Mouse (Mus musculus) monocyte, adult 2 months (primary cell): ENCODE data around the gene Adamts12.

Experiments
- DNase-seq, 2 experiments: peaks; one replicate each; pipeline ENCODE4 v3.0.0; 2022; ENCODE audit warnings: low spot score in 2 of 2, low read depth in 1 of 2

Gene Adamts12

DNA sequence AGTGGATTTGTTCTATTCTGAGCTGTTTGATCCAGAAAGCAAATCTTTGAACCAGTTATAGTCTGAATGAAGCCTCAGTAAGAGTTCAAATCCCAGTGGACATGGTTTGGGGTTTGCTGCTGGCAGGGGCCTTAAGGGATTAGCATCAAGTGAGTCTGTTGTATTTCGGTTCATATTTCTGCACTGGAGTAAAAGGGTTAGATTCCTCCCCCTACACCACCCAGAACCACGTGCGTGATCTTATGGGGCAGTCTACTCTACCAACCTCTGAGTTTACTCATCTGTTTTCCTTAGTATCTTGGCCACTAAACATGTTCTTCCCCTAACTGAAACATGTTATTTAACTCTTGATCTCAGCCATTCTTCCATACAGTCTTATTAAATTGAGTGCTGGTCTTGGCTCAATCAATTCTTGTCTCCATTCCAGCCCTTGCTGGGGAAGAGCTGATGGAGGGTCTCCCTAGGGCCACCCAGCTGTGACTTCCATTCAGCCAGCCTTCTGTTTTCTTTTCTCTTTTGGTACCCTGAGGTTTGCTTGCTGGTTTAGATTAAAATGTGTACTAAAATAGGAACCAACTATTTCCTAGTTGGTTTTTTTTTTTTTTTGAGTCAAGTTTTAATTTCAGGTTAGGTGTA lies 11.3 kb downstream of the Adamts12 start:
- no peak for DNase-seq

DNA sequence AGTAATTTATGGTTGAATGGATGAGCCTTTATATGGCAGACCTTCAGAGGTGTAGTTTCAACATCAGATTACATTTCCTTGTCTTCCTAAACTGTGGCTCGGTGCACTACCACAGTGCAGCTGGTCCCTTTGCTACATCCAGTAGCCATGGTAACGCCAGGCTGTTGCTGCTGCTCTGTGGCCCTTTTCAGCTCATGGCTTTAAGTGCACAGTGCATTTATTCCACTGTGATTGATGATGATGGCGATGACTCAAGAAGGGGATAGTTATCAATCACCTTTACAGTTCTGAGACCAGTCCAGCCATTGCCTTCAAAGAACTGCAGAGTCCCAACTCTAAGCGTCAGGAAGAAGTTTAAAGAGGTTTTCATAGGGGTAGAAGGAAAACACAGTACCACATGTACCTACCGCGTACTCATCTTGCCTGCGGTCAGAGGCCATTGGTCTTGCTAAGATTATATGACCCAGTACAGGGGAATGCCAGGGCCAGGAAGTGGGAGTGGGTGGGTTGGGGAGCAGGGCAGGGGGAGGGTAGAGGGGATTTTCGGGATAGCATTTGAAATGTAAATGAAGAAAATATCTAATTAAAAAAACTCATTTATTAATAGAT lies 18.5 kb downstream of the Adamts12 start:
- no peak for DNase-seq

DNA sequence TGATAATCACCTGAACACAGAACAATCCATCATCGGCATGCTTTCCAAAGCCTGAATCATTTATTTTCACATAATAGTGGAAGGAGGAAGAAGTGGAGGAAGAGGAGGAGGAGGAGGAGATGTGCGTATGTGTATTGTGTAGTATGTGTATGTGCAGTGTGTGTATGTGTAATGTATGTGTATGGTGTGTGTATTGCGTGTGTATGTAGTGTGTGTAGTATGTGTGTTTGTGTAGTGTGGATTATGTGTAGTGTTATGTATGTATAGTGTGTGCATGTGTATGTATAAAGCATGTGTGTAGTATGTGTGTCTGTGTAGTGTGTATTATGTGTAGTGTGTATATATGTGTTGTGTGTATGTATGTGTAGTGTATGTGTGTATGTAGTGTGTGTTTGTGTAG lies 19.1 kb downstream of the Adamts12 start:
- DNase-seq: no peak

GRCm38 (mm10) chr15:11084241-11084992 lies 19.8 kb downstream of the Adamts12 start:
- no peak for DNase-seq

- DNase-seq: no peak
These were observed 20.4 kb downstream of the Adamts12 start for GRCm38 (mm10) chr15:11084993-11085365.

- no peak for DNase-seq
These were observed 24.9 kb downstream of the Adamts12 start for GRCm38 (mm10) chr15:11089494-11089893.

GRCm38 (mm10) chr15:11095566-11095965 lies 31.0 kb downstream of the Adamts12 start:
- DNase-seq: no peak

DNA sequence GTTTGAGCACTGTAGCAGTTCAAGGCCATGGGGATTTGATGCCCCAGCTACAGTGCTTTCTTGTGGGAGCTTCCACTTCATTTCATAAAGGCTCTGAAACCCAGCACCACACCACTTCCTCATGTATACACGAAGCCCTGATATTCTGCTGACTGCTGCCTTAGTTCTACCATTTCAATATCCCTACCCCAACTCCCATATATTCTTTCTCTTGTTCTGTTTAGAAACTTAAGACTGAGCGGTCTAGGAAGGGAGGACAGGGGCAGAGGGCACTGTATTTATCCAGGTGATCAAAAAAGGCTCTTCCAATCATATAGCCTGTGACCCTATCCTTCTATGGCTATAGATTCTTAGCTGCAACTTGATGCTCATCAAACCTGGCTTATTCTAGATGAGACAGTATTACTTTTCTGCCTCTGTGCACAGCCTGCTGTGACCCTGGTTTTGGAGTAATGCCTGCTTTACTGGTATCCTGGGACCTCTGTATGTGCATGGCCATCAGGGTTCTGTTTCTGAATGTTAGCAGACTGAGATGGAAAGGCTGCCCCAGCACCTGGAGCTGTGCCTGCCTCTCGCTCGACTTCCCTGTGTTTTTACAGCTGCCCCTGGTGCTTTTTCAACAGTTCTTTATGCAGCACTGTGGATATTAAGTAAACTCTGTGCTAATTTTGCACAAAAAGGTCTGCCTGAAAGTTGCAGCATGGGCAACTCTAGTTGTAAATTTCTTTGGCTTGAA lies 33.5 kb downstream of the Adamts12 start:
- DNase-seq: no peak

- DNase-seq: no peak
These were observed 34.4 kb downstream of the Adamts12 start for GRCm38 (mm10) chr15:11098940-11099339.

GRCm38 (mm10) chr15:11100917-11101316 lies 36.3 kb downstream of the Adamts12 start:
- no peak for DNase-seq

DNA sequence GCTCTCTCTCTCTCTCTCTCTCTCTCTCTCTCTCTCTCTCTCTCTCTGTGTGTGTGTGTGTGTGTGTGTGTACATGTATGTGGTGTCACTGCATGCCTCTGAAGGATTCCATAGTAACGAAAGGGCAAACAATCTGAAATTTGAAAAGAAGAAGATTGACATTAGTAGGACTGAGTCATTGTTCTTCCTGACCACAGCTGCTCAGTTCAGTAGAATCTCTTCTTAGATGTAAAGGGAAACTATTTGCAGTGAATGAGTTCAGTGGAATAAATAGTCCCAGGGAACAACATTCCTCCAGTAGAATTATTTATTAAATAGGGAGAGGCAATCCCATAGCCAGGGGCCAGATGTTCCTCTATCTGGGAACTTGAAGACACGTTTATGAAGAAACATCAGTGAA lies 40.5 kb downstream of the Adamts12 start:
- no peak for DNase-seq

GRCm38 (mm10) chr15:11107376-11107775 lies 42.8 kb downstream of the Adamts12 start:
- no peak for DNase-seq

DNA sequence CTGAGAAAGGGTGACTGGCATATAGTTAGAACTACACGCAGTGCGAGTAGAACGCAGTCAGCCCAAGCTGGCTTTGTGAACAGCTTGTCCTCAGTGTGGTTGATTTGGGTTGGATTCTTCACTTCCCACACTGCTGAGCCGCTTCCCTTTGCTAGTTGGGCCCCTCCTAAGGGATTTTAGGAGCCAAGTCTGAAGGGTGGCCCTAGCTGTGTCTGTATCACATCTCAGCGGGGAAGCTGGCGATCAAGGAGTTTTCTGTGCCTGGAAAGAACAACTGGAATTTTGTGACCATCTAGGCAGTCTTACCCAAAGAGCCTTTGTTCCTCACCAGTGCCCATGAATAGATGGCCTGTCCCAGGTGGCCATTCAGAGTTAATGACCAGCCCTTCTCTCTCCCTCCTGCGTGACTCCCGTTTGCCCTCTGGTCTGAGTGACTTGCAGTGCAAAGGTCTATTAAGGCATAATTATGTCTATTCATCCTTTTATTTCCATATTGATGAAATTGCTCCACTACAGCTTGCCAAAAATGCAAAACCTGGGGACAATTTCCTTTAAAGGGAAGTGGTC lies 50.1 kb downstream of the Adamts12 start:
- DNase-seq: no peak

DNA sequence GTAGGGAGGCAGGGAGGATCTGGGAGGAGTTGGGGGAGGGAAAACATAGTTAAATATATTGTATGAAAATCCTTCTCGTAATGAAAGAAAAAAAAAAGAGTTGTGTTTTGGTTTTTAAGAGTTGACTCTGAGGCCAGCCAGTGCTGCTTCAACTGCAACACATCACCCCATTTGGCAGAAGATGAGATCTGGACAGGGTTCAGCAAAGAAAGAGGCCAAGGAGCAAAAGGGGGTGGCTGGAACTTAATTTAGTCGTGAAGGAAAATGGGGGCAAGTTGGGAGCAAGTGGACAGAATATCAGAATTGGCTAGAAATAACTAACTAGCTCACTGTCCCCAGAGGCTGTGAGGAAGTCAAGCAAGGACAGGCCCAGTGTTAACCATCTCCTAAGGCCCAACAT lies 51.7 kb downstream of the Adamts12 start:
- DNase-seq: no peak

- no peak for DNase-seq
These were observed 52.3 kb downstream of the Adamts12 start for GRCm38 (mm10) chr15:11116853-11117252.

- DNase-seq: no peak
These were observed 53.8 kb downstream of the Adamts12 start for GRCm38 (mm10) chr15:11118371-11118770.

DNA sequence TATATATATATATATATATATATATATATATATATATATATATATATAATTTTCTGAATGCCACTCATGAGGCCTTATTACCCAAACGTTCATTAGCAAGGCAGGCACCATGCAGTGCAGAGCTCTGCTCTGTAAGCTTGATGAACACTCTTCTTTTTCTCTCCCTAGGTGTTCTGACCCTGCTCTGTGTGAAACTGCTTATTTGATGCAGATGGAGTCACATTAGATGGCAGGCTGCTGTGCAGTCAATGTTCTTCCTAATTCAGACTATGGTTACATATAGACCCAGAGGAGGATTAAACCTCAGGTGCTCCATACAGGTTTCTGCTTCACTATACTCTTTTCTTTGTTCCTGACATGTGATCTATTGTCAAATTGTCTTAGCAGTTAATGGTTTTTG lies 57.1 kb downstream of the Adamts12 start:
- no peak for DNase-seq

DNA sequence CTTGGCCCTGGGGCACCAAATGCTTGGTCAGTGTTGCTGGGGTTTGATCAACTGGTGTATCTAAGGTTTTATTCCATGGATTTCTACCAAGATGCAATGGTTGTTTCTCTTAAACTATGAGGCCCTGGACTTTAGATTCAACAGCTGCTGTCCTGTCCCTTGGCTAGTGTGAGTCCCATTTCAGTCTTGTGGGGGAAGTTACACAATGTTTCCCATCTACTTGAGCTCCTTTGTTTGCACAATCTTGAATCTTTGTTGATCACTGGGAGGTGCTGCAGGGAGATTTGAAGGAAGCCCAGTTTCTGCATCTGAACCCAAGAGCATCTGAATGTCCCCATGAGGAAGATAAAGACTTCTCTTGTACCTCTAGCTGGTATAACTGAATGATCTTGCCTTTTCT lies 60.8 kb downstream of the Adamts12 start:
- DNase-seq: no peak

DNA sequence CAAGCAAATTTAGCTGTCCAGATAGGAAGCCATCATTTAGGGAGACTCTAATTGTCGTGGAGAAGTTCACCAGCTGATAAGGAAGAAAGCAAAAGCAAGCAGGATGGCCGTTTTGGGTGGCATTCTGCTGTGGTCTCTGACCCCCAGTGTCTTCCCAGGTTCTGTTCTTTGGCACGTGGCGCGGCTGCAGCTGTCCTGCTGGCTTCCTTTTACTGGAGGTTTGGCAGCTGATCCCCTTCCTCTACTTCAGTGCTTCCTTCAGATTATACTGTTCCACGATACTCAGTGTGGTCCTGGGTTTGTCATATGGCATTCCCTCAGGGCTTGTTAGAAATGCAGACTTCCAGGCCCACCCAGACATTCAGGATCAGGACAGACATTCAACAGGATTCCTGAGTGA lies 63.9 kb downstream of the Adamts12 start:
- DNase-seq: no peak

GRCm38 (mm10) chr15:11132586-11133558 lies 68.3 kb downstream of the Adamts12 start:
- DNase-seq: no peak
